ENCODE assay signal across 20 mouse cellular contexts in the genomic region with DNA sequence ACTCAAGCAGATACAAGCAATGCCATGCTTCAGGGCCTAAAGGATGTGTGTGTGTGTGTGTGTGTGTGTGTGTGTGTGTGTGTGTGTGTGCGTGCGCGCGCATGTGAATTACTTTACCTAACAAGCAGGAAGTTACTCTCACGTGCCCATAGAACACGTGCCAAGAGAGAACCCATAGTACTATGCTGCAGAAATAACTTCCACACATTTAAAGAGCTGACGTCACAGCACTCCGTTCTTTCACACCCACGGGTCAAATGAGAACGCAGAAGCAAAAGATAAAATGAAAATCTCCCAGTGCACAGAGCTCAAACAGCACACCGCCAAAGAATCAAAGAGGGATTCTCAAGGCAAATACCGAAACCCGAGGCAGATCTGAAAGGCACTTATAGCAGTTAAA.
A peak's percentile ranks its signal among the peaks of the same experiment; 100 is the strongest.
DNase-seq lines count a peak whose midpoint lies in the region; ATAC-seq lines count a peak whose summit lies in the region.
"Had no signal": no experiment of that assay in that cellular context is flagged by ENCODE, and none has a peak within 500 bp of the region (broad histone marks: within the 10 kb centered on the region; RNA-seq: fewer than 3 reads in every experiment).

No protein-coding gene starts in this region.

- H3K9me3 ChIP-seq in heart, embryonic 11.5 days (replicated peaks; ENCODE audit: control insufficient read depth, low read length): no peaks in the 10 kb centered on the region; the same call in 1 of the 2 replicates
- H3K9me3 ChIP-seq: embryonic facial prominence, embryonic 15.5 days; forebrain, embryonic 15.5 days had no signal

- 77% methylated on average over 13 of the region's 13 CpGs for WGBS in heart, embryonic 11.5 days (ENCODE audit: insufficient replicate concordance)

- ATAC-seq in heart, embryonic 11.5 days (replicated peaks; ENCODE audit: insufficient number of reproducible peaks, low FRiP score, low TSS enrichment): no peak
- ATAC-seq: activated CD4-positive, CD25-positive, alpha-beta regulatory T cell, adult 4 months; forebrain, embryonic 15.5 days; hindbrain, embryonic 16.5 days; inflammation-experienced regulatory T-cells, adult 6 months had no signal

- H3K4me2 ChIP-seq in heart, embryonic 11.5 days: no peak overlapping the region
- H3K4me2 ChIP-seq: embryonic facial prominence, embryonic 15.5 days; forebrain, embryonic 15.5 days; heart, embryonic 13.5 days had no signal

- H3K27me3 ChIP-seq in heart, embryonic 11.5 days (ENCODE audit: control insufficient read depth, insufficient read depth, low read length): no peaks in the 10 kb centered on the region
- H3K27me3 ChIP-seq: embryonic facial prominence, embryonic 15.5 days; forebrain, embryonic 15.5 days; heart, embryonic 13.5 days had no signal

- no peak overlapping the region for H3K27ac ChIP-seq in heart, embryonic 11.5 days (ENCODE audit: low read depth, low read length)
- H3K27ac ChIP-seq: embryonic facial prominence, embryonic 15.5 days; forebrain, embryonic 15.5 days; heart, embryonic 13.5 days had no signal

- H3K36me3 ChIP-seq in heart, embryonic 11.5 days (ENCODE audit: control insufficient read depth, insufficient read depth, low read length): no peaks in the 10 kb centered on the region
- H3K36me3 ChIP-seq: embryonic facial prominence, embryonic 15.5 days; forebrain, embryonic 15.5 days; heart, embryonic 13.5 days had no signal

- no peaks in the 10 kb centered on the region for H3K4me1 ChIP-seq in heart, embryonic 11.5 days (ENCODE audit: control insufficient read depth, insufficient read depth, low read length)
- H3K4me1 ChIP-seq: embryonic facial prominence, embryonic 15.5 days; forebrain, embryonic 15.5 days; heart, embryonic 13.5 days had no signal

- no peak overlapping the region for H3K9ac ChIP-seq in heart, embryonic 11.5 days (ENCODE audit: low read depth, low read length)
- H3K9ac ChIP-seq: embryonic facial prominence, embryonic 15.5 days; forebrain, embryonic 15.5 days; heart, embryonic 13.5 days had no signal

- DNase-seq in heart, adult 11 months: peak; percentile 13
- peak; percentile 20 for DNase-seq in right cerebral cortex, adult 18-20 months
- no peak for DNase-seq in right cerebral cortex, postnatal 14 days
- DNase-seq in T-cell, adult 2 months (ENCODE audit: low spot score): peak; percentile 10
- DNase-seq in naive thymus-derived CD4-positive, alpha-beta T cell, adult 2 months (ENCODE audit: low read depth): peak; percentile 52
- no peak for DNase-seq in spleen, postnatal 10 days (ENCODE audit: low spot score in 2 of 2)
- DNase-seq: adrenal gland, postnatal 14 days; cerebellum, adult 2 months; cerebellum, postnatal 14 days; embryo, embryonic 11 days; gastrocnemius, postnatal 14 days; heart, postnatal 36 days had no signal

- no peak overlapping the region for H3K4me3 ChIP-seq in heart, embryonic 11.5 days (ENCODE audit: low read depth, low read length)
- H3K4me3 ChIP-seq: embryonic facial prominence, embryonic 15.5 days; erythroblast, embryonic 14.5 days; forebrain, embryonic 15.5 days; heart, embryonic 13.5 days had no signal

Comparison
In these comparisons a context has a peak if more than half of its experiments do, and no peak if none do; other contexts are left out.
1. DNase-seq: peak in heart, adult 11 months (single experiment), right cerebral cortex, adult 18-20 months (single experiment), T-cell, adult 2 months (single experiment) and naive thymus-derived CD4-positive, alpha-beta T cell, adult 2 months (single experiment); none in right cerebral cortex, postnatal 14 days (single experiment) and spleen, postnatal 10 days (0 of 2).